Mouse (Mus musculus) v-Abl transformed pro-B cells (cell line): Measurements from ENCODE around the gene Fam160b1.

Experiments used
- in situ Hi-C, 2 experiments: fragments of 400-800 bp; cut with MboI; formaldehyde crosslinking; loops; one replicate each; pipeline ENCODE4 v1.15.1; 2025; ENCODE audit not compliant: unreplicated experiment in 2 of 2

The Fam160b1 gene

GRCm38 (mm10) chr19:57340900-57341742, 19.4 kb upstream of the Fam160b1 start:
- in situ Hi-C loops = no loop called here

- in situ Hi-C loops = no loop called here
Observed at GRCm38 (mm10) chr19:57343860-57344259, 16.6 kb upstream of the Fam160b1 start.

GRCm38 (mm10) chr19:57344678-57345077, 15.8 kb upstream of the Fam160b1 start:
- in situ Hi-C loops = no loop called here

DNA sequence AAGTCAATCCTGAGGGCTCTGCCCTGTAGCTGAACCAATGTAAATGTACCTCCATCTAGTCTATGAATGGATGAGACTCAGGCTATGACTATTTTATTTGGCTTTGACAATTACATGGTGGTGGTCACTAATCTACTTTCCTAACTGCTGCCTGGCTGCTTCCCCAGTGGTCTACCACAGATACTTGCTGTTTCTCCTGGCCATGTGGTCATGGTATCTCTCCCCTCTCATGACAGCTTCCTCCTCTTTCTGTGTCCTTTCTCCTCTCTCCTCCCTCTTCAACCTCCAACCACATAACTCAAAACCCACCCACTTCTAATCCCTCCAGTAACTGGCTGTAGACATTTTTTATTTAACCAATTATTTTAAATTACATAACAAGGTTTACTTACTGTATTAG, 11.4 kb upstream of the Fam160b1 start:
- in situ Hi-C loops = no loop called here

- in situ Hi-C loops = loop anchor here in 1 of 2 experiments (25.0 kb wide), 1 partner anchor 540 kb away; the partner anchor contains the start of gene Ccdc186
Observed at GRCm38 (mm10) chr19:57352337-57352935, 8.0 kb upstream of the Fam160b1 start.

- in situ Hi-C loops = loop anchor here in 1 of 2 experiments (25.0 kb wide), 1 partner anchor 541 kb away; the partner anchor contains the start of gene Ccdc186
Observed at GRCm38 (mm10) chr19:57353228-57353627, 7.3 kb upstream of the Fam160b1 start.

GRCm38 (mm10) chr19:57354050-57354449, 6.4 kb upstream of the Fam160b1 start:
- in situ Hi-C loops = loop anchor here in 1 of 2 experiments (25.0 kb wide), 1 partner anchor 542 kb away; the partner anchor contains the start of gene Ccdc186

GRCm38 (mm10) chr19:57354715-57355114, 5.8 kb upstream of the Fam160b1 start:
- in situ Hi-C loops = loop anchor here (5.0 to 25.0 kb wide), 2 partner anchors 32 to 542 kb away; partner anchors contain the start of gene Ccdc186 (in 1 of the 2)

DNA sequence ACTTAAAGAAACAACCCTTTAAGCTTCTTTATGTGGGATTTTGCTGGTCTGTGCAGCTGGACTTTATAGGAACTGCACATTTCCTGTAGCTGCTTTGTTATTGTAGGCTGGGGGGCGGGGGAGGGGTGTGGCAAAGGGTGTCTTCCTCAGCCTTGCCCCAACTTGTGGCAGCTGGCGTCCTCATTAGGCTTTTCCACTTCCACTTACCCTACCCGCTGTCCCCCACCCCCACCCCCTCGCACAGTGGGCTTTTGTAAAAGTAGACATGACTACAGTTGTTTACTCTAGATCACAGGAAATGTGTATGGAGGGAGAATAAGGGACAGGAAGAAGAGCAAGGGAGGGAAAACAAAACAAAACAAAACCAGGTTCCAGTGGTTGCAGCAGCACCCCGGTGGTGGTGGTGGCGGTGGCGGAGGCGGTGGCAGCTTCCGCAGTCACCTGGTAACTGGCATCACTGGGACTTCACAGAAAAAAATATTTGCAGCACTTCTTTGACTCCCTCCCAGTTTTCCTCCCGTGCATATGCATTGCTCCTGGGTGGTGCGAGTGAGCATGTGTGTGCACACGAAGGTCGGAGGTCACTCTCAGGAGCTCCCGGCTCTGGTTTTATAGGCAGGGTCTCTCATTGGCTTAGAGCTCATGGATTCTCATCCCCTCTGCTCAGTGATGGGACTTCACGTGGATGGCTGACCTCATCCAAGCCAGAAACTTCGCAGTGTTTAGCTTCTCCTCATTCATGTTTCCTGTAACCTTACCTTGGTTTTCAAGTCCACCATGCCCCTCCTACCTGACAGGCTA, 4.8 kb upstream of the Fam160b1 start:
- in situ Hi-C loops = loop anchor here (5.0 to 25.0 kb wide), 2 partner anchors 33 to 543 kb away; partner anchors contain the start of gene Ccdc186 (in 1 of the 2)

DNA sequence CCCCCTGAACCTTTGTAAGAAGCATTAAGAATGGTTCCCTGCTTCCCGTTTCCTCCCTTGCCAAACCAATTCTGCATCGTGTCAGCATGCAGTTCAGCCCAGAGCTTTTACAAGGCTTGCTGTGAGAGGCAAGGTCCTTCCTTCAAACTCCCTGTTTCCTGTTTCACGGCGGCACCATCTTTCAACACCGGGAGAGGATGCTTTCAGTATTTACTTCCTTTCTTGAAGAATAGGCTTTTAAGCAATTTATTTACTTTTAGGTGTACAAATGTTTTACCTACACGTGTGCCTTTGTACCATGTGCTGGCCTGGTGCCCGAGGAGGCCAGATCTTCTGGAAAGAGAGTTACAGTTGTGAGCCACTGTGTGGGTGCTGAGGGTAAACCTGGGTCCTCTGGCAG, 4.2 kb upstream of the Fam160b1 start:
- in situ Hi-C loops = loop anchor here (5.0 to 25.0 kb wide), 2 partner anchors 34 to 544 kb away; partner anchors contain the start of gene Ccdc186 (in 1 of the 2)

GRCm38 (mm10) chr19:57357244-57357643, 3.2 kb upstream of the Fam160b1 start:
- in situ Hi-C loops = loop anchor here (5.0 to 25.0 kb wide), 2 partner anchors 35 to 545 kb away; partner anchors contain the start of gene Ccdc186 (in 1 of the 2)

DNA sequence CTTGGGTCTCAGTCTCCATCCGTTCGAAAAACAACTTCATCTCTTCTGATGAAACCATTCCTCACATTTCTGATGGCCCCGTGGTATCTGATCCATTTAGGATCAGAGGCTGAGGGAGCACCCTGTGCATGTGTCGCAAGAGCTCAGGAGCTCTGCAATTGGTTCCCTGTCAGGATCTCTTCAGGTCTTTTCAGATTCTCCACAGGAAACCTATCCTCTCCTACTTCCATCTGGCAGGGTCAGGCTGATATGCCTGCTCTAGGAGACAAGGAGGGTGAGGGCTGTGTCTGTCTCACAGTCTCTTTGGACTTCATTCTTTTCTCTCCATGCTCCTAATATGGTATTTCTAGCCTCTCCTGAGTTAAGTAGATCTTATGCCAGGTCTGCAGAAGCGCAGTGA, 2.7 kb upstream of the Fam160b1 start:
- in situ Hi-C loops = loop anchor here (5.0 to 25.0 kb wide), 2 partner anchors 36 to 546 kb away; partner anchors contain the start of gene Ccdc186 (in 1 of the 2)

- in situ Hi-C loops = loop anchor here (5.0 to 25.0 kb wide), 2 partner anchors 36 to 546 kb away; partner anchors contain the start of gene Ccdc186 (in 1 of the 2)
Observed at GRCm38 (mm10) chr19:57358322-57358721, 2.2 kb upstream of the Fam160b1 start.

DNA sequence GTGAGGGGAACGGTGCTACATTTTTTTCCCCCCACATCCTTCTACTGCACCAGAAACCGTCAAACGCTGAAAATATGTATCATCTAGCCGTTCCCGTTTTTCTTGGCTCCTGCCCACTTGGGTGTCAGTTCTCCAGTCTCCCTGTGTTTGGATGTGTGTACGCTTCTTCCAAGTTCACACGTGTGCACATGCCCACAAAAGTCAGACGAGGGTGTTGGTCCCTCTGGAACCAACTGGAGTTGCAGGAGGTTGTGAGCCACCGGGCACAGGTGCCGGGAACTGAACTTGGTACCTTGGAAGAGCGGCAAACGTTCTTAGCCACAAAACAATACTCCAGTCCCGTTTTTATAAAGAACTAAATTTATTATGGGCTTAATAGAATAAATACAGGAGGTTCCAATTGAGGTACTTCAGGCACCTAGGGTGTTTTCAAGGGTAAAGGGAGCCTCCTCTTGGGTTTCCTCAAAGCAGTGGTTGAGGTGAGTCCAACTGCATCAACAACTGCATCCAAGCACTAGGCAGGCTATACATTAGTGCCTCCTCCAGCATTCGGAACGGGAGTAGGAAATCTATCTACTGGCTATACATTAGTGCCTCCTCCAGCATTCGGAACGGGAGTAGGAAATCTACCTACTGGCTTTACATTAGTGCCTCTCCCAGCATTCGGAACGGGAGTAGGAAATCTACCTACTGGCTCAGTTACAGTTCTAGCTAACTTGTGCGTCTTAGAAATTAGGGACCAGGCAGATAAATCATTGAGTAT, 1.5 kb upstream of the Fam160b1 start:
- in situ Hi-C loops = loop anchor here (5.0 to 25.0 kb wide), 2 partner anchors 37 to 547 kb away; partner anchors contain the start of gene Ccdc186 (in 1 of the 2)

GRCm38 (mm10) chr19:57359701-57360326, 666 bp upstream of the Fam160b1 start:
- in situ Hi-C loops = loop anchor here (5.0 to 25.0 kb wide), 4 partner anchors 33 to 548 kb away; partner anchors contain the start of gene Ccdc186 (in 1 of the 2)

- in situ Hi-C loops = loop anchor here in 1 of 2 experiments (5.0 to 25.0 kb wide), 3 partner anchors 34 to 549 kb away; partner anchors contain the start of gene Ccdc186
Observed at GRCm38 (mm10) chr19:57361131-57361938, 855 bp downstream of the Fam160b1 start.

- in situ Hi-C loops = loop anchor here in 1 of 2 experiments (5.0 to 25.0 kb wide), 3 partner anchors 35 to 550 kb away; partner anchors contain the start of gene Ccdc186
Observed at GRCm38 (mm10) chr19:57361939-57362307, 1.4 kb downstream of the Fam160b1 start.

DNA sequence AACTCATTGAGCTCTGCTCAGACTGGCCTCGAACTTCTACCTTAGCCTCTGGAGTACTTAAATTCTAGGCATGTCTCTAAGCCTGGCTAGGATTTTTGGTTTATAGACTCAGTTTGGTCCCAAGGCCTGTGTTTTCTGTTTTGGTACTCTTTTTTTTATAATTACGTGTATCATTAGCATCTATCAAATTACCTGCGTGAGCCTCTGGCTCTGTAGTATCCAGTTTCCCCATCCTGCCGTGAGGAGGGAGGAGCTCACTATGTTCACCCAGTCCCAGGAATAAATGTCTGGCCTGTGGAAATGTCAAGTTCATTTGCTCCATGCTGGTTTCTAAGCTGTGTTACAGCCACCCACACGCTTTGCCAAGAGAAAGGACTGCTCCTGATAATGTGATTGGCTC, 2.1 kb downstream of the Fam160b1 start:
- in situ Hi-C loops = loop anchor here in 1 of 2 experiments (5.0 to 25.0 kb wide), 3 partner anchors 35 to 550 kb away; partner anchors contain the start of gene Ccdc186
